Mouse (Mus musculus) CH12.LX (cell line): Measurements from ENCODE around the gene Med8. TPM values are rescaled to one million over a fixed set of nuclear protein-coding genes. Genes with fewer than 3 reads are reported as not detected.

Experiments used
- DNase-seq: peaks from one replicate; pipeline ENCODE4 v3.0.0-alpha.2; 2013; ENCODE audit errors: extremely low read depth
- H3K27ac ChIP-seq: 2 replicates; pipeline ENCODE4 v1.5.1; 2012; ENCODE audit warnings: low read depth, mild to moderate bottlenecking, control low read depth, moderate library complexity; ENCODE audit not compliant: insufficient read depth
- H3K27me3 ChIP-seq: replicated peaks from 2 replicates; pipeline ENCODE3; 2012; ENCODE audit warnings: inconsistent platforms
- H3K36me3 ChIP-seq, 2 experiments: replicated peaks in 1 of 2; 2 replicates each; pipeline versions ENCODE3 to v1.6.1; 2012; ENCODE audit warnings: inconsistent platforms in 1 of 2, low read length in 1 of 2, mild to moderate bottlenecking in 1 of 2, mixed read lengths in 1 of 2, moderate library complexity in 1 of 2; ENCODE audit not compliant: control insufficient read depth in 1 of 2, insufficient read depth in 1 of 2
- H3K4me1 ChIP-seq, 2 experiments: 2 replicates each; pipeline ENCODE4 v1.6.1; 2012; ENCODE audit warnings: inconsistent platforms in 1 of 2, moderate library complexity in 1 of 2; ENCODE audit not compliant: insufficient read depth in 2 of 2, control insufficient read depth in 1 of 2
- H3K4me2 ChIP-seq: 2 replicates; pipeline ENCODE4 v1.6.1; 2012; ENCODE audit warnings: low read depth, mild to moderate bottlenecking, control low read depth; ENCODE audit not compliant: poor library complexity, insufficient read depth, severe bottlenecking
- H3K4me3 ChIP-seq, 3 experiments: fragments of 150-350 bp in 1 of 3; sonication (generic) in 1 of 3; replicated peaks in 1 of 3; 2 replicates each; pipeline versions ENCODE3 to v1.5.1; 2011 to 2012; ENCODE audit warnings: low read depth in 2 of 3, low read length in 2 of 3, mild to moderate bottlenecking in 2 of 3, moderate library complexity in 2 of 3, control low read depth in 1 of 3, improper control_type of control experiment in 1 of 3, inconsistent platforms in 1 of 3, mixed read lengths in 1 of 3; ENCODE audit not compliant: poor library complexity in 1 of 3
- H3K79me2 ChIP-seq: replicated peaks from 2 replicates; pipeline ENCODE4 v1.6.1; 2012; ENCODE audit warnings: mild to moderate bottlenecking, moderate library complexity; ENCODE audit not compliant: control insufficient read depth, poor library complexity, insufficient read depth, severe bottlenecking; ENCODE audit errors: extremely low read depth
- H3K9ac ChIP-seq: 2 replicates; pipeline ENCODE4 v1.6.1; 2012; ENCODE audit warnings: low read depth, mild to moderate bottlenecking, control low read depth, moderate library complexity; ENCODE audit not compliant: insufficient read depth
- H3K9me3 ChIP-seq: replicated peaks from 2 replicates; pipeline ENCODE3; 2012; ENCODE audit warnings: low read length, inconsistent platforms, mixed read lengths
- CHD2 ChIP-seq: IDR thresholded peaks from 2 replicates; pipeline ENCODE4 v1.6.1; 2011; ENCODE audit warnings: low read length, improper control_type of control experiment
- CTCF ChIP-seq, 2 experiments: IDR thresholded peaks in 1 of 2; conservative IDR thresholded peaks in 1 of 2; 2 replicates each; pipeline ENCODE4 v1.5.1; 2011 to 2012; ENCODE audit warnings: low read depth in 2 of 2, low read length in 2 of 2, improper control_type of control experiment in 1 of 2, inconsistent platforms in 1 of 2, mild to moderate bottlenecking in 1 of 2, moderate library complexity in 1 of 2
- EP300 ChIP-seq: IDR thresholded peaks from 2 replicates; pipeline ENCODE4 v1.6.1; 2011; ENCODE audit warnings: low read length, improper control_type of control experiment
- IRF4 ChIP-seq: IDR thresholded peaks from 2 replicates; pipeline ENCODE4 v1.6.1; 2014; ENCODE audit warnings: low read depth, mild to moderate bottlenecking, inconsistent platforms, low read length, improper control_type of control experiment
- JUN ChIP-seq: IDR thresholded peaks from 2 replicates; pipeline ENCODE4 v1.6.1; 2011; ENCODE audit warnings: low read depth, mild to moderate bottlenecking, low read length, improper control_type of control experiment, moderate library complexity; ENCODE audit not compliant: insufficient read depth
- JUND ChIP-seq: conservative IDR thresholded peaks from 2 replicates; pipeline ENCODE4 v1.6.1; 2011; ENCODE audit warnings: low read depth, low read length, improper control_type of control experiment
- KAT2A ChIP-seq: IDR thresholded peaks from 2 replicates; pipeline ENCODE4 v1.6.1; 2012; ENCODE audit warnings: low read length, improper control_type of control experiment, inconsistent platforms; ENCODE audit not compliant: insufficient replicate concordance
- MXI1 ChIP-seq: IDR thresholded peaks from 2 replicates; pipeline ENCODE4 v1.6.1; 2011; ENCODE audit warnings: mild to moderate bottlenecking, low read depth, low read length, improper control_type of control experiment
- MYC ChIP-seq: IDR thresholded peaks from 2 replicates; pipeline ENCODE4 v1.6.1; 2011; ENCODE audit warnings: low read depth, mild to moderate bottlenecking, improper control_type of control experiment, low read length
- NELFE ChIP-seq: IDR thresholded peaks from 2 replicates; pipeline ENCODE4 v1.6.1; 2011; ENCODE audit warnings: low read depth, low read length, improper control_type of control experiment
- POLR2AphosphoS2 ChIP-seq: IDR thresholded peaks from 2 replicates; pipeline ENCODE4 v1.6.1; 2011; ENCODE audit warnings: low read depth, low read length, improper control_type of control experiment
- RCOR1 ChIP-seq: conservative IDR thresholded peaks from 2 replicates; pipeline ENCODE4 v1.6.1; 2012; ENCODE audit warnings: low read depth, mild to moderate bottlenecking, inconsistent platforms, low read length, improper control_type of control experiment
- TCF12 ChIP-seq: IDR thresholded peaks from 2 replicates; pipeline ENCODE4 v1.6.1; 2014; ENCODE audit warnings: low read depth, mild to moderate bottlenecking, inconsistent platforms, low read length, improper control_type of control experiment
- UBTF ChIP-seq: IDR thresholded peaks from 2 replicates; pipeline ENCODE4 v1.6.1; 2012; ENCODE audit warnings: low read depth, mild to moderate bottlenecking, inconsistent platforms, low read length, improper control_type of control experiment, moderate library complexity
- USF1 ChIP-seq: IDR thresholded peaks from 2 replicates; pipeline ENCODE4 v1.6.1; 2014; ENCODE audit warnings: low read depth, mild to moderate bottlenecking, inconsistent platforms, low read length, improper control_type of control experiment
- USF2 ChIP-seq: conservative IDR thresholded peaks from 2 replicates; pipeline ENCODE4 v1.6.1; 2011; ENCODE audit warnings: low read depth, low read length, improper control_type of control experiment
- ZKSCAN1 ChIP-seq: IDR thresholded peaks from 2 replicates; pipeline ENCODE4 v1.6.1; 2012; ENCODE audit warnings: low read depth, inconsistent platforms, low read length, improper control_type of control experiment, borderline replicate concordance
- dilution Hi-C: fragments of 300-500 bp; cut with MboI; formaldehyde crosslinking; loops from 2 replicates; pipeline ENCODE4 v1.14.3; 2020; ENCODE audit warnings: low sequenced_read_pairs; ENCODE audit not compliant: extremely low pct_unique_long_range_greater_than_20kb, extremely low pct_ligation_motif_present
- in situ Hi-C: fragments of 300-500 bp; cut with MboI; formaldehyde crosslinking; loops from 3 replicates; pipeline ENCODE4 v1.14.3; 2019; ENCODE audit warnings: low sequenced_read_pairs, low pct_ligation_motif_present, low pct_unique_long_range_greater_than_20kb, mixed read lengths
- polyA plus RNA-seq: library from polyadenylated mRNA; unstranded; fragments of >175 nt; gene quantifications from 2 replicates; pipeline ENCODE4 v1.2.1, GENCODE M21; 2012; ENCODE audit warnings: low read depth; ENCODE audit not compliant: insufficient read length
- total RNA-seq, 2 experiments: library from RNA; depleted of rRNA; stranded (reverse); fragments of 300-350 nt in 1 of 2; fragments of >200 nt in 1 of 2; gene quantifications; 2 replicates each; pipeline ENCODE4 v1.2.3; 2012 to 2014

Gene Med8
- total and polyA plus RNA-seq, 3 experiments, result 102 to 152 (median 109) TPM

- no peak for DNase-seq
- in situ Hi-C loops (no loop called here), dilution Hi-C loops (no loop called here)
- no peaks in the 10 kb centered on the region for H3K9me3 ChIP-seq
- H3K79me2 ChIP-seq, result no peaks in the 10 kb centered on the region
- TF ChIP-seq EP300 (no peak), JUN (no peak), IRF4 (no peak), POLR2AphosphoS2 (no peak), CTCF (conservative IDR thresholded peaks at IDR 0.05 in 1 of 2, IDR thresholded peaks at IDR 0.05 in 1 of 2; ENCODE audit: low read depth in 2 of 2, low read length in 2 of 2) (no peak), RCOR1 (no peak), USF2 (no peak), MYC (no peak), KAT2A (no peak), ZKSCAN1 (no peak), NELFE (no peak), USF1 (no peak), TCF12 (no peak), MXI1 (no peak)
- peaks cover 0 to 8% of the 10 kb centered on the region in 2 experiments; a peak in 2 of 4 replicates for H3K4me1 ChIP-seq
- no peak overlapping the region for H3K4me2 ChIP-seq
- peaks cover 58 to 76% of the 10 kb centered on the region in 2 experiments for H3K36me3 ChIP-seq
- H3K9ac ChIP-seq, result no peak overlapping the region
- H3K27me3 ChIP-seq, result no peaks in the 10 kb centered on the region
- H3K4me3 ChIP-seq, result no peak overlapping the region
- no peak overlapping the region for H3K27ac ChIP-seq
Measured at GRCm38 (mm10) chr4:118363985-118364384, 45.2 kb upstream of the Med8 start.

GRCm38 (mm10) chr4:118364641-118365040 lies 44.5 kb upstream of the Med8 start:
- Histone ChIP-seq H3K4me3 (no peak overlapping the region), H3K4me1 (peaks cover 0 to 8% of the 10 kb centered on the region in 2 experiments; a peak in 2 of 4 replicates), H3K79me2 (no peaks in the 10 kb centered on the region), H3K27ac (no peak overlapping the region), H3K36me3 (peaks cover 64 to 82% of the 10 kb centered on the region in 2 experiments), H3K9me3 (no peaks in the 10 kb centered on the region), H3K27me3 (no peaks in the 10 kb centered on the region), H3K4me2 (no peak overlapping the region), H3K9ac (no peak overlapping the region)
- DNase-seq, result no peak
- TF ChIP-seq MYC (no peak), USF1 (no peak), JUND (no peak), UBTF (no peak), CHD2 (no peak)
- in situ Hi-C loops, result no loop called here
- dilution Hi-C loops, result no loop called here
